Mouse (Mus musculus) liver, postnatal 0 days (tissue): ENCODE results near the gene Wnt5b. TPM values are rescaled to one million over a fixed set of nuclear protein-coding genes. Genes with fewer than 3 reads are reported as not detected.
A peak's percentile ranks its signal among the peaks of the same experiment; 100 is the strongest.
"Not testable (repeated sequence)": the region's sequence is repeated elsewhere in the genome, so short reads cannot be mapped to it uniquely, and the experiment has no call there.

Experiments
- ATAC-seq: fragments of 200-750 bp; cut with Nextera tagmentation; 2 replicates; pipeline ENCODE4 v1.8.0; 2017; ENCODE audit warnings: mild to moderate bottlenecking, moderate library complexity
- DNase-seq: peaks from one replicate; pipeline ENCODE4 v3.0.0-alpha.2; 2016
- H3K27ac ChIP-seq: fragments of 300-500 bp; sonication (generic); 2 replicates; pipeline ENCODE4 v1.5.1; 2014; ENCODE audit warnings: antibody characterized with exemption, moderate library complexity, mild to moderate bottlenecking, low read depth
- H3K27me3 ChIP-seq: fragments of 300-500 bp; sonication (generic); 2 replicates; pipeline ENCODE4 v1.6.1; 2014; ENCODE audit warnings: low read length, control low read depth, mixed read lengths; ENCODE audit not compliant: insufficient read depth
- H3K36me3 ChIP-seq: fragments of 300-500 bp; sonication (generic); replicated peaks from 2 replicates; pipeline ENCODE4 v1.6.1; 2014; ENCODE audit warnings: mild to moderate bottlenecking, control low read depth, low read length, moderate library complexity, mixed read lengths; ENCODE audit not compliant: insufficient read depth
- H3K4me1 ChIP-seq: fragments of 300-500 bp; sonication (generic); 2 replicates; pipeline ENCODE4 v1.6.1; 2014; ENCODE audit warnings: antibody characterized with exemption, mild to moderate bottlenecking, control low read depth; ENCODE audit not compliant: insufficient read depth
- H3K4me2 ChIP-seq: fragments of 300-500 bp; sonication (generic); 2 replicates; pipeline ENCODE4 v1.6.1; 2014; ENCODE audit warnings: low read depth, mild to moderate bottlenecking, low read length, moderate library complexity, mixed read lengths
- H3K4me3 ChIP-seq: fragments of 300-500 bp; sonication (generic); 2 replicates; pipeline ENCODE4 v1.5.1; 2014; ENCODE audit warnings: low read depth, low read length
- H3K9ac ChIP-seq: fragments of 300-500 bp; sonication (generic); replicated peaks from 2 replicates; pipeline ENCODE4 v1.6.1; 2014; ENCODE audit warnings: mild to moderate bottlenecking, moderate library complexity
- H3K9me3 ChIP-seq: fragments of 300-500 bp; sonication (generic); 2 replicates; pipeline ENCODE4 v1.6.1; 2016; ENCODE audit warnings: mild to moderate bottlenecking, control low read depth, low read length, mixed read lengths
- CTCF ChIP-seq: sonication (generic); IDR thresholded peaks from 2 replicates; pipeline ENCODE4 v1.5.1; 2016; ENCODE audit warnings: antibody characterized with exemption, low read depth
- EP300 ChIP-seq: IDR thresholded peaks from 2 replicates; pipeline ENCODE4 v1.6.1; 2016; ENCODE audit warnings: antibody characterized with exemption, low read depth, mild to moderate bottlenecking
- WGBS: fragments of 180-500 bp; shearing (Covaris S2); extraction: QIAGEN DNeasy Blood & Tissue Kit; methylation state at CpG from one replicate; pipeline ENCODE4 v1.1.7; 2014; ENCODE audit not compliant: insufficient replicate concordance; 5-methylcytosine and 5-hydroxymethylcytosine counted together
- polyA plus RNA-seq: library from polyadenylated mRNA; unstranded; fragments of >200 nt; fragmentation: Nextera tagmentation; extraction: Ambion mirVana; gene quantifications from 2 replicates; pipeline ENCODE4 v1.2.1, GENCODE M21; 2015

Gene Wnt5b
- polyA plus RNA-seq, 1 experiment from 2014 or later = 0.31 TPM

- 71% methylated on average over 5 of the region's 5 CpGs for WGBS
- not testable (repeated sequence) for H3K4me1 ChIP-seq, DNase-seq, H3K4me3 ChIP-seq, ATAC-seq, H3K4me2 ChIP-seq, H3K36me3 ChIP-seq, H3K27ac ChIP-seq, H3K9ac ChIP-seq, H3K9me3 ChIP-seq, H3K27me3 ChIP-seq
- peak; percentile 48 for TF ChIP-seq CTCF
Measured at GRCm38 (mm10) chr6:119442729-119443128, 101.4 kb downstream of the Wnt5b start.

GRCm38 (mm10) chr6:119437894-119438761, 106.0 kb downstream of the Wnt5b start:
- no peak overlapping the region for H3K9ac ChIP-seq
- no peak for TF ChIP-seq EP300
- no peak for TF ChIP-seq CTCF
- no peak for ATAC-seq
- H3K27ac ChIP-seq = no peak overlapping the region
- H3K4me3 ChIP-seq = no peak overlapping the region
- H3K4me2 ChIP-seq = no peak overlapping the region
- H3K27me3 ChIP-seq = no peaks in the 10 kb centered on the region
- no peak for DNase-seq
- H3K4me1 ChIP-seq = no peaks in the 10 kb centered on the region
- no peaks in the 10 kb centered on the region for H3K36me3 ChIP-seq
- WGBS = 32% methylated on average over 8 of the region's 8 CpGs
- H3K9me3 ChIP-seq = no peaks in the 10 kb centered on the region

GRCm38 (mm10) chr6:119434394-119434793, 109.8 kb downstream of the Wnt5b start:
- Histone ChIP-seq H3K4me1 (no peaks in the 10 kb centered on the region), H3K4me2 (no peak overlapping the region), H3K27me3 (no peaks in the 10 kb centered on the region), H3K9me3 (no peaks in the 10 kb centered on the region), H3K36me3 (no peaks in the 10 kb centered on the region), H3K9ac (no peak overlapping the region), H3K4me3 (no peak overlapping the region), H3K27ac (no peak overlapping the region)
- TF ChIP-seq EP300 = no peak
- no peak for TF ChIP-seq CTCF
- peak; percentile 75 for ATAC-seq
- no peak for DNase-seq
- WGBS = 50% methylated on average over 4 of the region's 4 CpGs

GRCm38 (mm10) chr6:119431751-119432324, 112.3 kb downstream of the Wnt5b start:
- no peaks in the 10 kb centered on the region for H3K27me3 ChIP-seq
- DNase-seq (no peak), ATAC-seq (no peak)

GRCm38 (mm10) chr6:119430508-119430907, 113.6 kb downstream of the Wnt5b start:
- peak; percentile 72 for ATAC-seq
- Histone ChIP-seq H3K27ac (no peak overlapping the region), H3K27me3 (no peaks in the 10 kb centered on the region), H3K9me3 (no peaks in the 10 kb centered on the region), H3K36me3 (no peaks in the 10 kb centered on the region), H3K9ac (no peak overlapping the region), H3K4me1 (no peaks in the 10 kb centered on the region), H3K4me3 (no peak overlapping the region), H3K4me2 (no peak overlapping the region)
- 26% methylated on average over 2 of the region's 2 CpGs for WGBS
- TF ChIP-seq EP300 (no peak), CTCF (peak; percentile 85)
- DNase-seq = peak; percentile 58

More at GRCm38 (mm10) chr6:119431751-119432324, 112.3 kb downstream of the Wnt5b start:
- no peaks in the 10 kb centered on the region for H3K4me1 ChIP-seq
- no peaks in the 10 kb centered on the region for H3K9me3 ChIP-seq
- no peaks in the 10 kb centered on the region for H3K36me3 ChIP-seq
- no peak overlapping the region for H3K4me3 ChIP-seq
- TF ChIP-seq CTCF (no peak), EP300 (no peak)
- 77% methylated on average over 6 of the region's 6 CpGs for WGBS
- H3K4me2 ChIP-seq = no peak overlapping the region
- no peak overlapping the region for H3K9ac ChIP-seq
- H3K27ac ChIP-seq = no peak overlapping the region

GRCm38 (mm10) chr6:119429311-119429710, 114.8 kb downstream of the Wnt5b start:
- H3K9ac ChIP-seq = no peak overlapping the region
- DNase-seq (no peak), ATAC-seq (no peak)
- H3K27me3 ChIP-seq = no peaks in the 10 kb centered on the region
- H3K4me2 ChIP-seq = no peak overlapping the region
- no peak for TF ChIP-seq EP300
- no peak for TF ChIP-seq CTCF
- WGBS = 87% methylated on average over 13 of the region's 13 CpGs
- no peaks in the 10 kb centered on the region for H3K4me1 ChIP-seq
- no peak overlapping the region for H3K27ac ChIP-seq
- no peaks in the 10 kb centered on the region for H3K36me3 ChIP-seq
- no peaks in the 10 kb centered on the region for H3K9me3 ChIP-seq
- H3K4me3 ChIP-seq = no peak overlapping the region
